Mouse (Mus musculus) naive thymus-derived CD4-positive, alpha-beta T cell, adult 5 months (primary cell): ENCODE results near the gene Lnp1. TPM values are rescaled to one million over a fixed set of nuclear protein-coding genes. Genes with fewer than 3 reads are reported as not detected.

ENCODE experiments used
- polyA plus RNA-seq: library from polyadenylated mRNA; unstranded; fragments of 100-300 nt; shearing (Covaris generic); gene quantifications from one replicate; pipeline ENCODE4 v1.2.1, GENCODE M21; 2017

The Lnp1 gene
- not detected for polyA plus RNA-seq

DNA sequence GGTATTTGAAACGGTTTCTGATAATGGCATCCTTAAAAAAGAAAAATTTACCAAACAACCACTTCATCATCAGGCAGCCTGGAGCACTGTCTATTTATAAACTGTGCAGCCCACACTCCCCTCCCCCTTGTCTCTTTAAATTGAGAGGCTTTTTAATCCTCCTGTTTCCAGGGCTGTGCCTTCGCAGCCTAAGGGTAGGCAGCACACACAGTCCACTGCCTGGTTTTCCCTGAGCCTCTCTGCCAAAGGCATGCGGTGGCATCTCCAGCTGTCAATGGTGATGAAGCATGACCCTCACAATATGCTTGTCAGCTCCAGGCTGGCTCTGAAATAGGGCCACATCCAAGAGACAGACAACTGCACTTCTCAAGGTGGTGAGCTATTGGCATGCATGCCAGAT is at the start of gene Lnp1:
Lnp1 (minus strand) TSS at position 39 of the 400 bp plus-strand sequence.

GRCm38 (mm10) chr16:56885824-56886615 is 41.8 kb downstream of the Lnp1 start, which contains the start of gene Tmem45a:
Gene Tmem45a (minus strand): TSS chr16:56886166.

Other genes with a start within 250 kb of the Lnp1 start
- gene Tfg, start 210.6 kb downstream of the Lnp1 start, polyA plus RNA-seq = 35.1 TPM
- not detected for gene Adgrg7, start 132.2 kb downstream of the Lnp1 start, polyA plus RNA-seq
- gene Tmem45a, start 41.9 kb downstream of the Lnp1 start, polyA plus RNA-seq = not detected
- not detected for gene Tmem45a2, start 143.3 kb upstream of the Lnp1 start, polyA plus RNA-seq
- 46.0 TPM for gene Tomm70a, start 193.6 kb upstream of the Lnp1 start, polyA plus RNA-seq
- 29.4 TPM for gene Nit2, start 239.3 kb upstream of the Lnp1 start, polyA plus RNA-seq